Mouse (Mus musculus): ENCODE data around the gene Nr1d1. TPM values are rescaled to one million over a fixed set of nuclear protein-coding genes. Genes with fewer than 3 reads are reported as not detected.

The Nr1d1 gene
- polyA plus RNA-seq, 1 experiment from 2014 or later, result 1.7 TPM

DNA sequence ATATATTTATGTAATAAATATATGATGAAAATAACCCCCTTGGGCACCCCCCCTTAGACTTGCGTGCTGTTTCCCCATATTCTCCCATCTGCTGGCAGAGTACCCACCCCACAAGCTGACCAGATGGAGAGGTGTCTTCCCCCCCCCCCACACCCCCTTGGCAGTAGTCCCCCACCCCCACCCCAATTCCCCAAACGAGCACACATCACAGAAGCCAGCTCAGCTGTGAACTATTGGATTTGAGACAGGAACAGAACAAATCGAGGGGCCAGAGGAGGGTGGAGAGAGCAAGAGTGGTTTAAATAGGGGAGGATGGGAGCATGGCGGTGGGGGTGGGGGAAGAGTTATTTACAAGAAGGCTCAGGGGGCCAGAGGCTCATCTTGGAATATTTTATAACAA, 7.4 kb downstream of the Nr1d1 start:
- peak overlapping the region; percentile 40 for H3K4me2 ChIP-seq (replicated peaks)
- peaks cover 41% of the 10 kb centered on the region for H3K36me3 ChIP-seq
- WGBS, result 30% methylated on average over 4 of the region's 4 CpGs
- H3K9me3 ChIP-seq, result no peaks in the 10 kb centered on the region
- H3K4me1 ChIP-seq, result peaks cover 37% of the 10 kb centered on the region
- peak overlapping the region; percentile 16; the same call in 1 of the 2 replicates for H3K4me3 ChIP-seq
- peak overlapping the region; percentile 75; the same call in 1 of the 2 replicates for H3K27ac ChIP-seq
- H3K27me3 ChIP-seq, result no peaks in the 10 kb centered on the region
- no peak for ATAC-seq (ENCODE audit: insufficient number of reproducible peaks, insufficient read depth, low FRiP score, low TSS enrichment)
- no peak overlapping the region for H3K9ac ChIP-seq

GRCm38 (mm10) chr11:98767276-98767675, 7.9 kb downstream of the Nr1d1 start:
- H3K36me3 ChIP-seq, result peaks cover 41% of the 10 kb centered on the region
- peak overlapping the region; percentile 29 for H3K4me2 ChIP-seq (replicated peaks)
- H3K9me3 ChIP-seq, result no peaks in the 10 kb centered on the region
- 15% methylated on average over 9 of the region's 9 CpGs for WGBS
- 0 out of 2 replicates have a peak overlapping the region, but pooled peaks have one; percentile 75 for H3K27ac ChIP-seq
- H3K4me3 ChIP-seq, result no peak overlapping the region
- no peaks in the 10 kb centered on the region for H3K27me3 ChIP-seq
- H3K4me1 ChIP-seq, result peaks cover 37% of the 10 kb centered on the region
- ATAC-seq (ENCODE audit: insufficient number of reproducible peaks, insufficient read depth, low FRiP score, low TSS enrichment), result no peak
- H3K9ac ChIP-seq, result no peak overlapping the region

DNA sequence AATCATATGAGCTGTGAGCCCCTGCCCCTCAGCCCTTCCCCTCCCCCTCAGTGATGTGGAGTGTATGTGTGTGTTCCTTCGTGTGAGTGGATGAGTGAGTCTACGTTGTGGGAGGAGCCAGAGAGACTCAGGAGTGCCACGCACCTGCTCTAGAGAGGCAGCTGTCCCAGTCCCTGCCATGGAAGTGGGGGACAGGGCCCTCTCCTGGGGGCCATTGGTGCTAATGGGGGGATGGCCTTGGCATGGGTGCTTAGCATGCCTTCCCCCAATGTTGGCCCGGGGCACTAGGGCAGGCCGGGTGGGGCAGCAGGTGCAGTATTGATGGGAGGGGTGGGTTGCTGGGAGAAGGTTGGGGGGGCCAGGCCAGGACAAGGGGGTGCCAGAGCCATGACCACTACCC, 8.3 kb downstream of the Nr1d1 start:
- H3K4me2 ChIP-seq (replicated peaks), result peak overlapping the region; percentile 29
- peaks cover 46% of the 10 kb centered on the region for H3K36me3 ChIP-seq
- H3K9me3 ChIP-seq, result no peaks in the 10 kb centered on the region
- H3K4me1 ChIP-seq, result peaks cover 37% of the 10 kb centered on the region
- WGBS, result 37% methylated on average over 5 of the region's 5 CpGs
- H3K4me3 ChIP-seq, result no peak overlapping the region
- ATAC-seq (ENCODE audit: insufficient number of reproducible peaks, insufficient read depth, low FRiP score, low TSS enrichment), result no peak
- no peak overlapping the region for H3K9ac ChIP-seq
- H3K27me3 ChIP-seq, result no peaks in the 10 kb centered on the region
- H3K27ac ChIP-seq, result 0 out of 2 replicates have a peak overlapping the region, but pooled peaks have one; percentile 23

DNA sequence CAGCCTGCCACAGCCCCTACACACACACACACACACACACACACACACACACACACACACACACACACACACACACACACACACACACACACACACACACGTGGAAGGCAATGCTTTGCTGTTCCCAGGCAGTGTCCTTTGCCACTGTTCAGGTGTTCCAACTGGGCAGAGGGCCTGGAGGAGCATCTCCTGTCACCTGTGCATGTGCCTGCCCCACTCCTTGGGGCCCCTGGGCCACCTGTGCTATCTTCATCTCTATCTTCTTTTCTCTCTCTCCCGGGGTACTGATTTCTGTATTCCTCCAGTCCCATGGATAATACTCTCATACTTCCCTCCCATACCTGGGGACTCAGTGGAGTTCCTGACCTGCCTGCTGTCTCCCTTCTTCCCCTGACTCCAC, 8.8 kb downstream of the Nr1d1 start:
- Histone ChIP-seq H3K9me3 (no peaks in the 10 kb centered on the region), H3K9ac (no peak overlapping the region), H3K4me2 (replicated peaks) (no peak overlapping the region), H3K27ac (no peak overlapping the region), H3K4me3 (no peak overlapping the region), H3K4me1 (peaks cover 37% of the 10 kb centered on the region), H3K27me3 (no peaks in the 10 kb centered on the region), H3K36me3 (peaks cover 49% of the 10 kb centered on the region)
- WGBS, result 55% methylated on average over 2 of the region's 2 CpGs
- no peak for ATAC-seq (ENCODE audit: insufficient number of reproducible peaks, insufficient read depth, low FRiP score, low TSS enrichment)

GRCm38 (mm10) chr11:98765421-98766309, 9.5 kb downstream of the Nr1d1 start:
- Histone ChIP-seq H3K27me3 (no peaks in the 10 kb centered on the region), H3K9me3 (no peaks in the 10 kb centered on the region), H3K4me2 (replicated peaks) (no peak overlapping the region), H3K4me1 (peaks cover 37% of the 10 kb centered on the region), H3K4me3 (no peak overlapping the region), H3K27ac (peak overlapping the region; percentile 30), H3K36me3 (peaks cover 51% of the 10 kb centered on the region), H3K9ac (0 out of 2 replicates have a peak overlapping the region, but pooled peaks have one; percentile 7)
- ATAC-seq (ENCODE audit: insufficient number of reproducible peaks, insufficient read depth, low FRiP score, low TSS enrichment), result no peak
- WGBS, result 42% methylated on average over 7 of the region's 9 CpGs

GRCm38 (mm10) chr11:98764746-98765145, 10.4 kb downstream of the Nr1d1 start:
- Histone ChIP-seq H3K9ac (no peak overlapping the region), H3K36me3 (peaks cover 54% of the 10 kb centered on the region), H3K4me2 (replicated peaks) (no peak overlapping the region), H3K27me3 (no peaks in the 10 kb centered on the region), H3K4me1 (peaks cover 37% of the 10 kb centered on the region), H3K27ac (no peak overlapping the region), H3K4me3 (no peak overlapping the region), H3K9me3 (no peaks in the 10 kb centered on the region)
- ATAC-seq (ENCODE audit: insufficient number of reproducible peaks, insufficient read depth, low FRiP score, low TSS enrichment), result no peak

GRCm38 (mm10) chr11:98764091-98764490, 11.0 kb downstream of the Nr1d1 start:
- ATAC-seq (ENCODE audit: insufficient number of reproducible peaks, insufficient read depth, low FRiP score, low TSS enrichment), result no peak
- Histone ChIP-seq H3K9me3 (no peaks in the 10 kb centered on the region), H3K27ac (no peak overlapping the region), H3K4me3 (no peak overlapping the region), H3K9ac (no peak overlapping the region), H3K27me3 (no peaks in the 10 kb centered on the region), H3K4me1 (peaks cover 37% of the 10 kb centered on the region), H3K36me3 (peaks cover 49% of the 10 kb centered on the region), H3K4me2 (replicated peaks) (no peak overlapping the region)
- WGBS, result 77% methylated on average over 18 of the region's 18 CpGs

DNA sequence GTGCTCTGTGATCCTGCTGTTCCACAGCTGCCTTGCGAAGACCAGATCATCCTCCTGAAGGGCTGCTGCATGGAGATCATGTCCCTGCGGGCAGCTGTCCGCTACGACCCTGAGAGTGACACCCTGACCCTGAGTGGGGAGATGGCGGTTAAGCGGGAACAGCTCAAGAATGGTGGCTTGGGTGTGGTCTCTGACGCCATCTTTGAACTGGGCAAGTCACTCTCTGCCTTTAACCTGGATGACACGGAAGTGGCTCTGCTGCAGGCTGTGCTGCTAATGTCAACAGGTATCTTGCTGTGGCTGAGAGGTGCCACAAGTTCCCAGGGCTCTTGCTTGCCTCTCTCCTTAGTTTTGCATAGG, 11.7 kb downstream of the Nr1d1 start:
- Histone ChIP-seq H3K4me1 (peaks cover 34% of the 10 kb centered on the region), H3K9me3 (no peaks in the 10 kb centered on the region), H3K36me3 (peaks cover 44% of the 10 kb centered on the region), H3K27me3 (no peaks in the 10 kb centered on the region), H3K4me2 (replicated peaks) (no peak overlapping the region), H3K4me3 (no peak overlapping the region), H3K27ac (peak overlapping the region; percentile 36; the same call in 1 of the 2 replicates), H3K9ac (no peak overlapping the region)
- ATAC-seq (ENCODE audit: insufficient number of reproducible peaks, insufficient read depth, low FRiP score, low TSS enrichment), result no peak
- 85% methylated on average over 8 of the region's 8 CpGs for WGBS

- WGBS, result 64% methylated on average over 17 of the region's 17 CpGs
- peaks cover 28% of the 10 kb centered on the region for H3K4me1 ChIP-seq
- peaks cover 44% of the 10 kb centered on the region for H3K36me3 ChIP-seq
- no peaks in the 10 kb centered on the region for H3K9me3 ChIP-seq
- H3K9ac ChIP-seq, result no peak overlapping the region
- H3K27ac ChIP-seq, result peak overlapping the region; percentile 36; the same call in 1 of the 2 replicates
- no peaks in the 10 kb centered on the region for H3K27me3 ChIP-seq
- H3K4me2 ChIP-seq (replicated peaks), result no peak overlapping the region; the same call in 1 of the 2 replicates
- no peak overlapping the region for H3K4me3 ChIP-seq
- no peak for ATAC-seq (ENCODE audit: insufficient number of reproducible peaks, insufficient read depth, low FRiP score, low TSS enrichment)
These were observed 12.2 kb downstream of the Nr1d1 start for GRCm38 (mm10) chr11:98762756-98763501.

- Histone ChIP-seq H3K9me3 (no peaks in the 10 kb centered on the region), H3K27me3 (no peaks in the 10 kb centered on the region), H3K9ac (no peak overlapping the region), H3K4me1 (peaks cover 18% of the 10 kb centered on the region), H3K36me3 (peaks cover 48% of the 10 kb centered on the region), H3K4me3 (no peak overlapping the region), H3K4me2 (replicated peaks) (no peak overlapping the region), H3K27ac (no peak overlapping the region)
- ATAC-seq (ENCODE audit: insufficient number of reproducible peaks, insufficient read depth, low FRiP score, low TSS enrichment), result no peak
- 90% methylated on average over 4 of the region's 4 CpGs for WGBS
These were observed 13.2 kb downstream of the Nr1d1 start for GRCm38 (mm10) chr11:98761939-98762338.

GRCm38 (mm10) chr11:98756711-98757110, 18.4 kb downstream of the Nr1d1 start:
- Histone ChIP-seq H3K27me3 (no peaks in the 10 kb centered on the region), H3K9ac (no peak overlapping the region), H3K36me3 (peaks cover 44% of the 10 kb centered on the region), H3K27ac (no peak overlapping the region), H3K9me3 (no peaks in the 10 kb centered on the region), H3K4me2 (replicated peaks) (no peak overlapping the region), H3K4me3 (no peak overlapping the region), H3K4me1 (peaks cover 14% of the 10 kb centered on the region)
- no peak for ATAC-seq (ENCODE audit: insufficient number of reproducible peaks, insufficient read depth, low FRiP score, low TSS enrichment)
- WGBS, result 82% methylated on average over 12 of the region's 12 CpGs

All from embryonic facial prominence, embryonic 12.5 days (tissue).